In the genomic region with DNA sequence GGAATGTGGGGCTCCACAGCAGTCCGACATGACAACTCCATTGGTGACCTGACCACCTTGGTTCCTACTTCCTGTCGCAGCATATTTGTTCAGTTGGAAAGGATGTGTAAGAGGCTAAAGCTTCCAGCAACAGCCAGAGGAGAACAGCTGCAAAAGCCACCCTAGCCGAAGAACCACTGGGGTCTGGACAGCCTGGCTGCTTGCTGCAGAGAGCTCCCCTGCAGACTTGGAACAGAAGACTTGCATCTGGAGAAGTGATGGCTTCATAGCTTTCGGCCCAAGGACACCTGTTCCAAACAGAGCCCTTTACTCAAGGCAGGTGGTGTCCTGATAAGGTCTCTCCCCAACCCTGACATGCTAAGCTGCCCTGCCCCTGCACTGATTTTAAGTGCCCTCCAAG, we compare ENCODE assay signal across 14 mouse cellular contexts.
DNase-seq lines count a peak whose midpoint lies in the region; ATAC-seq and TF ChIP-seq lines count a peak whose summit lies in the region.
"Had no signal": no experiment of that assay in that cellular context is flagged by ENCODE, and none has a peak within 500 bp of the region (broad histone marks: within the 10 kb centered on the region; RNA-seq: fewer than 3 reads in every experiment).

No protein-coding gene starts in this region.

- ATAC-seq in cerebellum, adult (ENCODE audit: insufficient number of reproducible peaks, low FRiP score, low TSS enrichment): no peak
- peak; percentile 60 for ATAC-seq in lung, postnatal 0 days
- peak; percentile 19; the same call in 1 of the 2 replicates for ATAC-seq in limb, embryonic 14.5 days (ENCODE audit: low FRiP score, low read depth)

- no peaks in the 10 kb centered on the region for H3K36me3 ChIP-seq in kidney, adult 2 months (ENCODE audit: control insufficient read depth, insufficient read depth, low read length)
- no peaks in the 10 kb centered on the region for H3K36me3 ChIP-seq in lung, postnatal 0 days (ENCODE audit: insufficient read depth, low read length)
- no peaks in the 10 kb centered on the region for H3K36me3 ChIP-seq in limb, embryonic 14.5 days (ENCODE audit: control insufficient read depth, insufficient read depth, low read length)
- H3K36me3 ChIP-seq: midbrain, embryonic 13.5 days had no signal

- no peaks in the 10 kb centered on the region for H3K9me3 ChIP-seq in lung, postnatal 0 days (ENCODE audit: low read length)
- H3K9me3 ChIP-seq in limb, embryonic 14.5 days (ENCODE audit: control insufficient read depth, low read length): no peaks in the 10 kb centered on the region
- H3K9me3 ChIP-seq: midbrain, embryonic 13.5 days had no signal

- peak; percentile 11 for DNase-seq in cerebellum, postnatal 10 days
- DNase-seq in kidney, adult 2 months: peak; percentile 1
- no peak for DNase-seq in kidney, postnatal 36 days
- DNase-seq in lung, postnatal 0 days (ENCODE audit: low spot score): peak; percentile 34
- DNase-seq in lung, adult 2 months: no peak
- peak; percentile 4 for DNase-seq in limb, embryonic 14.5 days (ENCODE audit: low spot score)
- DNase-seq in layer of hippocampus, adult 18-20 months (ENCODE audit: low spot score in 2 of 2): no peak
- DNase-seq: right cerebral cortex, adult 18-20 months; thymus, adult 18-20 months had no signal

- 56% methylated on average over 4 of the region's 4 CpGs for WGBS in kidney, adult 2 months
- 53% methylated on average over 4 of the region's 4 CpGs for WGBS in lung, postnatal 0 days
- 55% methylated on average over 4 of the region's 4 CpGs for WGBS in lung, adult 2 months
- WGBS in limb, embryonic 14.5 days: 70% methylated on average over 4 of the region's 4 CpGs

- H3K27me3 ChIP-seq in kidney, adult 2 months (replicated peaks; ENCODE audit: control insufficient read depth, insufficient read depth, low read length): no peaks in the 10 kb centered on the region
- H3K27me3 ChIP-seq in lung, postnatal 0 days (replicated peaks; ENCODE audit: insufficient read depth, low read length): no peaks in the 10 kb centered on the region
- no peaks in the 10 kb centered on the region for H3K27me3 ChIP-seq in limb, embryonic 14.5 days (ENCODE audit: control insufficient read depth, insufficient read depth, low read length)
- H3K27me3 ChIP-seq: midbrain, embryonic 13.5 days had no signal

- H3K27ac ChIP-seq in kidney, adult 2 months (ENCODE audit: insufficient read depth, low read depth, low read length): no peak overlapping the region
- no peak overlapping the region for H3K27ac ChIP-seq in lung, postnatal 0 days (ENCODE audit: low read length)
- H3K27ac ChIP-seq in limb, embryonic 14.5 days (replicated peaks; ENCODE audit: low read depth, low read length): no peak overlapping the region
- H3K27ac ChIP-seq: heart, adult 2 months; midbrain, embryonic 13.5 days had no signal

- H3K4me1 ChIP-seq in kidney, adult 2 months (ENCODE audit: control insufficient read depth, insufficient read depth, low read length): no peaks in the 10 kb centered on the region
- no peaks in the 10 kb centered on the region for H3K4me1 ChIP-seq in lung, postnatal 0 days (ENCODE audit: insufficient read depth, low read depth, low read length)
- no peaks in the 10 kb centered on the region; the same call in 1 of the 2 replicates for H3K4me1 ChIP-seq in lung, adult 2 months (ENCODE audit: control insufficient read depth, insufficient read depth, low read length)
- H3K4me1 ChIP-seq in limb, embryonic 14.5 days (ENCODE audit: control insufficient read depth, insufficient read depth, low read length): no peaks in the 10 kb centered on the region

- TF ChIP-seq POLR2A in kidney, adult 2 months (IDR thresholded peaks at IDR 0.05; ENCODE audit: low read depth, low read length): no peak
- no peak for TF ChIP-seq POLR2A in lung, adult 2 months (IDR thresholded peaks at IDR 0.05; ENCODE audit: borderline replicate concordance, extremely low read depth, low read depth, low read length)
- TF ChIP-seq POLR2A in limb, embryonic 14.5 days (IDR thresholded peaks at IDR 0.05; ENCODE audit: borderline replicate concordance, extremely low read depth, insufficient read depth, insufficient read length): no peak

- no peak overlapping the region for H3K4me3 ChIP-seq in kidney, adult 2 months (ENCODE audit: insufficient read depth, low read depth, low read length)
- H3K4me3 ChIP-seq in lung, postnatal 0 days (ENCODE audit: low read depth, low read length): no peak overlapping the region
- H3K4me3 ChIP-seq in lung, adult 2 months (replicated peaks; ENCODE audit: extremely low read depth, low read depth, low read length): no peak overlapping the region
- H3K4me3 ChIP-seq in limb, embryonic 14.5 days (replicated peaks; ENCODE audit: low read length): no peak overlapping the region
- H3K4me3 ChIP-seq: erythroblast, embryonic 14.5 days; heart, adult 2 months; midbrain, embryonic 13.5 days; myocyte had no signal

- no peak overlapping the region for H3K9ac ChIP-seq in lung, postnatal 0 days (replicated peaks; ENCODE audit: low read depth)
- H3K9ac ChIP-seq in limb, embryonic 14.5 days (ENCODE audit: low read depth, low read length, severe bottlenecking): no peak overlapping the region
- H3K9ac ChIP-seq: midbrain, embryonic 13.5 days had no signal

- TF ChIP-seq CTCF in kidney, adult 2 months (conservative IDR thresholded peaks at IDR 0.05; ENCODE audit: insufficient read depth, insufficient read length, low read depth, low read length): no peak
- no peak for TF ChIP-seq CTCF in lung, postnatal 0 days (IDR thresholded peaks at IDR 0.05)
- no peak for TF ChIP-seq CTCF in lung, adult 2 months (IDR thresholded peaks at IDR 0.05; ENCODE audit: insufficient read depth, low read length)

- TF ChIP-seq EP300 in lung, postnatal 0 days (IDR thresholded peaks at IDR 0.05): no peak

- no peak overlapping the region for H3K4me2 ChIP-seq in lung, postnatal 0 days (replicated peaks; ENCODE audit: low read depth, low read length)
- no peak overlapping the region for H3K4me2 ChIP-seq in limb, embryonic 14.5 days (replicated peaks; ENCODE audit: low read depth, low read length, severe bottlenecking)
- H3K4me2 ChIP-seq: midbrain, embryonic 13.5 days had no signal

Comparison
In these comparisons a context has a peak if more than half of its experiments do, and no peak if none do; other contexts are left out.
1. DNase-seq: peak in cerebellum, postnatal 10 days (2 of 2), kidney, adult 2 months (single experiment), lung, postnatal 0 days (single experiment) and limb, embryonic 14.5 days (single experiment); none in kidney, postnatal 36 days (0 of 2), lung, adult 2 months (single experiment) and layer of hippocampus, adult 18-20 months (0 of 2).